Mouse (Mus musculus) kidney, adult 18-20 months (tissue): ENCODE measurements at regions not wholly inside any gene's neighbourhood (a gene's known extent, or its start where the extent isn't known, plus 50 kb on each side); places are given as distances from the start of the nearest gene placed in this dataset.

Source experiments
- DNase-seq: peaks from one replicate; pipeline ENCODE4 v3.0.0; 2021

- DNase-seq = peak; percentile 37
These were observed 200.0 kb downstream of the Ptpru start for GRCm38 (mm10) chr4:131638105-131638504.

- DNase-seq = no peak
These were observed 182.1 kb downstream of the Ptpru start for GRCm38 (mm10) chr4:131656034-131656433.

- DNase-seq = no peak
These were observed 180.2 kb downstream of the Ptpru start for GRCm38 (mm10) chr4:131657922-131658321.

- no peak for DNase-seq
These were observed 177.2 kb downstream of the Ptpru start for GRCm38 (mm10) chr4:131660931-131661330.

- DNase-seq = peak; percentile 39
These were observed 166.1 kb downstream of the Ptpru start for GRCm38 (mm10) chr4:131671784-131672515.

- DNase-seq = no peak
These were observed 160.1 kb downstream of the Ptpru start for GRCm38 (mm10) chr4:131677966-131678365.

GRCm38 (mm10) chr4:131683176-131683575, 154.9 kb downstream of the Ptpru start:
- no peak for DNase-seq

GRCm38 (mm10) chr4:131685544-131685943, 152.5 kb downstream of the Ptpru start:
- DNase-seq = no peak

GRCm38 (mm10) chr4:131694232-131694631, 143.9 kb downstream of the Ptpru start:
- no peak for DNase-seq

GRCm38 (mm10) chr4:131695941-131696912, 141.9 kb downstream of the Ptpru start:
- DNase-seq = peak; percentile 18
